Mouse (Mus musculus): ENCODE results near the gene Scyl1. TPM values are rescaled to one million over a fixed set of nuclear protein-coding genes. Genes with fewer than 3 reads are reported as not detected.

Scyl1 gene
- polyA plus RNA-seq, 1 experiment, result 8.2 TPM

DNA sequence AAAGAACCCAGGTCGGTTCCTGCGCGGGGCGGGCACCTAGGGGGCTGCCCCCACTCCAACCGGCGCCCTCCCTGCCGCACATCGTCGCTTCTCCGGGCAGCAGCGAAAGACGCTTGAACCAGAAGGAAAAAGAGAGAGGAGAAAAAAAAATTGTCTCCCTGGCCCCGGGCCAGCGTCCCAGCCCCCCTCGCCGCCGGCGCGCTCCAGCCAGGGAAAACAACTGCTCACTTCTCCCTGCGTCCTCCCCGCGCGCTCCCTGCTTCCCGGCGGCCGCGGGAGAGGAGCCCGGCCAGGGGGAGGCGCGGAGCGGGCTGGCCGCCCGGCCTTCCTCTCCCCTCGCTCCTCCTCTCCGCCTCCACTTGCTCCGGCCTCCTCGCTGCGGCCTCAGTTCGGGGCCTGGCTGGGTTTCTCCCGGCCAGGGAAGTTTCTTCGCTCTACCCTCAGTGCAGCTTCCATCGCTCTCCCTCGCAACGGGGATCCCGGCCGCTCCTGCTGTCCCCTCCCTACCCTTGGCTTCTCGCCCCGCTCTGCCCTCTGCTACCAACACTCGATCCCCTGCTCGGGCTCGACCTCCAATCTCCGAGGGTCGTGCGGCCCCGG is 29.5 kb downstream of the Scyl1 start:
- Histone ChIP-seq H3K4me1 (ENCODE audit: control insufficient read depth) (peaks cover 12% of the 10 kb centered on the region), H3K9me3 (ENCODE audit: control insufficient read depth, low read length) (peaks cover 2% of the 10 kb centered on the region; the same call in 1 of the 2 replicates), H3K27me3 (ENCODE audit: control insufficient read depth) (peaks cover 94% of the 10 kb centered on the region), H3K36me3 (ENCODE audit: control insufficient read depth) (no peaks in the 10 kb centered on the region), H3K4me3 (replicated peaks) (peak overlapping the region; percentile 16)
- TF ChIP-seq GATA1 (IDR thresholded peaks at IDR 0.05; ENCODE audit: low read length), result no peak
- no peak for TF ChIP-seq TAL1 (IDR thresholded peaks at IDR 0.05; ENCODE audit: low read length)

GRCm38 (mm10) chr19:5740320-5741317 is 30.6 kb downstream of the Scyl1 start, which contains the start of gene Ltbp3:
Ltbp3 (plus strand) TSS chr19:5740904.
- Histone ChIP-seq H3K9me3 (ENCODE audit: control insufficient read depth, low read length) (peaks cover 2% of the 10 kb centered on the region; the same call in 1 of the 2 replicates), H3K36me3 (ENCODE audit: control insufficient read depth) (no peaks in the 10 kb centered on the region), H3K4me1 (ENCODE audit: control insufficient read depth) (peaks cover 2% of the 10 kb centered on the region), H3K27me3 (ENCODE audit: control insufficient read depth) (peaks cover 94% of the 10 kb centered on the region), H3K4me3 (replicated peaks) (no peak within 1 kb of the TSS)
- TF ChIP-seq GATA1 (IDR thresholded peaks at IDR 0.05; ENCODE audit: low read length) (no peak), TAL1 (IDR thresholded peaks at IDR 0.05; ENCODE audit: low read length) (no peak)

GRCm38 (mm10) chr19:5739446-5739845 is 31.8 kb downstream of the Scyl1 start:
- Histone ChIP-seq H3K4me3 (replicated peaks) (no peak overlapping the region), H3K27me3 (ENCODE audit: control insufficient read depth) (peaks cover 91% of the 10 kb centered on the region), H3K36me3 (ENCODE audit: control insufficient read depth) (no peaks in the 10 kb centered on the region), H3K9me3 (ENCODE audit: control insufficient read depth, low read length) (peaks cover 2% of the 10 kb centered on the region; the same call in 1 of the 2 replicates), H3K4me1 (ENCODE audit: control insufficient read depth) (no peaks in the 10 kb centered on the region; the same call in none of the 2 replicates)
- TF ChIP-seq GATA1 (IDR thresholded peaks at IDR 0.05; ENCODE audit: low read length) (no peak), TAL1 (IDR thresholded peaks at IDR 0.05; ENCODE audit: low read length) (no peak)

- H3K4me1 ChIP-seq (ENCODE audit: control insufficient read depth), result peaks cover 30% of the 10 kb centered on the region
- TF ChIP-seq TAL1 (IDR thresholded peaks at IDR 0.05; ENCODE audit: low read length) (no peak), GATA1 (IDR thresholded peaks at IDR 0.05; ENCODE audit: low read length) (no peak)
- H3K9me3 ChIP-seq (ENCODE audit: control insufficient read depth, low read length), result no peaks in the 10 kb centered on the region
- H3K4me3 ChIP-seq (replicated peaks), result no peak overlapping the region
- peaks cover 23% of the 10 kb centered on the region for H3K36me3 ChIP-seq (ENCODE audit: control insufficient read depth)
- H3K27me3 ChIP-seq (ENCODE audit: control insufficient read depth), result peaks cover 43% of the 10 kb centered on the region
These were observed 36.9 kb downstream of the Scyl1 start for GRCm38 (mm10) chr19:5734325-5734724.

DNA sequence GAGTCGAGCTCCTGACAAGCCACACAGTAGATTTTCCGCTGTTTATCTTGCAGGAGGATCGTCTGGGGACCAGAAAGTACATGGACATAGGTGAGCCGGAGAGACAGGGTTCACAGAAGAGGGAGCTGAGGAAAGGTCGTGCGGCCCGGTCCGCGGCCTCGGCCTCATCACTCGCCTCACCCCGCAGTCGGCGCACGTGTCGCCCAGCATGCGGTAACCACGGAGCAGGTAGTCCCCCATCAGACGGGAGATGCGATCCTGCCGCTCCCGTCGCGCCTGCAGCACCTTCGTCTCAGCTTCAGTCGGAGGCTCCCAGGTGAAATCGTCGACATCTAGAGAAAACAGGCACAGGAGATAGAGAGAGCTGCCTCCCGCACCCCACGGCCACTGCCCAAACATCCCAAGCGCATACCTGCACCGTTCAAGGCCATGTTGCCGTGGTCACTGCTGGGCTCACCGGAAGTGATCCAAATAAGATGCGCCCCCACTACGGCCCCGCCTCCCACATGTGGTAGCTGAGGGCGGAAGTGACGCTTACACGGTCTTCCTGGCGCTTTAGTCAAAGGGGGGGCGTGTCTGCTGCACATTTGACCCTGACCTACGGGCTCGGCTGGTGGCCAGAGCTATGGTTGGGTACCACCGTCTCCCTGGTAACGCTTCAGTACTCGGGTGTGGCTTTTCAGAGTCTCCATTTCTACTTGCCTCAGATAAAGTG is 39.8 kb downstream of the Scyl1 start:
- H3K4me1 ChIP-seq (ENCODE audit: control insufficient read depth), result peaks cover 59% of the 10 kb centered on the region

GRCm38 (mm10) chr19:5730314-5731186 is 40.7 kb downstream of the Scyl1 start:
- TF ChIP-seq GATA1 (IDR thresholded peaks at IDR 0.05; ENCODE audit: low read length) (no peak), TAL1 (IDR thresholded peaks at IDR 0.05; ENCODE audit: low read length) (no peak)
- Histone ChIP-seq H3K27me3 (ENCODE audit: control insufficient read depth) (peaks cover 11% of the 10 kb centered on the region), H3K4me3 (replicated peaks) (peak overlapping the region; percentile 74), H3K36me3 (ENCODE audit: control insufficient read depth) (peaks cover 48% of the 10 kb centered on the region), H3K4me1 (ENCODE audit: control insufficient read depth) (peaks cover 62% of the 10 kb centered on the region), H3K9me3 (ENCODE audit: control insufficient read depth, low read length) (no peaks in the 10 kb centered on the region)

More for the DNA sequence above, 39.8 kb downstream of the Scyl1 start:
- TF ChIP-seq GATA1 (IDR thresholded peaks at IDR 0.05; ENCODE audit: low read length), result no peak
- no peak for TF ChIP-seq TAL1 (IDR thresholded peaks at IDR 0.05; ENCODE audit: low read length)
- Histone ChIP-seq H3K4me3 (replicated peaks) (peak overlapping the region; percentile 74), H3K27me3 (ENCODE audit: control insufficient read depth) (peaks cover 20% of the 10 kb centered on the region), H3K36me3 (ENCODE audit: control insufficient read depth) (peaks cover 43% of the 10 kb centered on the region), H3K9me3 (ENCODE audit: control insufficient read depth, low read length) (no peaks in the 10 kb centered on the region)

GRCm38 (mm10) chr19:5729444-5729815 is 41.8 kb downstream of the Scyl1 start, which contains the start of gene Fam89b:
Fam89b (minus strand) TSS chr19:5729653.
- no peaks in the 10 kb centered on the region for H3K9me3 ChIP-seq (ENCODE audit: control insufficient read depth, low read length)
- peak within 1 kb of the TSS; percentile 74 for H3K4me3 ChIP-seq (replicated peaks)
- no peak for TF ChIP-seq GATA1 (IDR thresholded peaks at IDR 0.05; ENCODE audit: low read length)
- no peak for TF ChIP-seq TAL1 (IDR thresholded peaks at IDR 0.05; ENCODE audit: low read length)
- peaks cover 59% of the 10 kb centered on the region for H3K36me3 ChIP-seq (ENCODE audit: control insufficient read depth)
- H3K4me1 ChIP-seq (ENCODE audit: control insufficient read depth), result peaks cover 67% of the 10 kb centered on the region
- peaks cover 3% of the 10 kb centered on the region for H3K27me3 ChIP-seq (ENCODE audit: control insufficient read depth)

Measured in erythroblast, embryonic 14.5 days (primary cell).